Mouse (Mus musculus) adipocyte (in vitro differentiated cells): Measurements from ENCODE around the gene 1700056E22Rik.

ENCODE experiments used
- DNase-seq: peaks from one replicate; pipeline ENCODE4 v3.0.0-alpha.2; 2016; ENCODE audit warnings: low spot score

1700056E22Rik gene

GRCm38 (mm10) chr1:184034011-184034557 lies at the start of gene 1700056E22Rik:
1700056E22Rik (minus strand) TSS chr1:184034301.
- DNase-seq = peak; percentile 100

GRCm38 (mm10) chr1:184083166-184083565 lies 49.1 kb upstream of the 1700056E22Rik start:
- no peak for DNase-seq

- peak; percentile 40 for DNase-seq
These were observed 48.6 kb upstream of the 1700056E22Rik start for GRCm38 (mm10) chr1:184082661-184083060.

GRCm38 (mm10) chr1:184079304-184079703 lies 45.2 kb upstream of the 1700056E22Rik start:
- DNase-seq = no peak

GRCm38 (mm10) chr1:184076756-184077155 lies 42.7 kb upstream of the 1700056E22Rik start:
- DNase-seq = peak; percentile 81

GRCm38 (mm10) chr1:184076065-184076464 lies 42.0 kb upstream of the 1700056E22Rik start:
- no peak for DNase-seq

GRCm38 (mm10) chr1:184068971-184069370 lies 34.9 kb upstream of the 1700056E22Rik start:
- DNase-seq = no peak

GRCm38 (mm10) chr1:184067704-184068558 lies 33.8 kb upstream of the 1700056E22Rik start:
- DNase-seq = no peak

GRCm38 (mm10) chr1:184066460-184067287 lies 32.6 kb upstream of the 1700056E22Rik start:
- no peak for DNase-seq

- DNase-seq = no peak
These were observed 31.7 kb upstream of the 1700056E22Rik start for GRCm38 (mm10) chr1:184065589-184066361.

- DNase-seq = no peak
These were observed 30.2 kb upstream of the 1700056E22Rik start for GRCm38 (mm10) chr1:184064306-184064705.

GRCm38 (mm10) chr1:184061901-184062300 lies 27.8 kb upstream of the 1700056E22Rik start:
- no peak for DNase-seq

- DNase-seq = no peak
These were observed 27.0 kb upstream of the 1700056E22Rik start for GRCm38 (mm10) chr1:184060828-184061734.

- no peak for DNase-seq
These were observed 26.3 kb upstream of the 1700056E22Rik start for GRCm38 (mm10) chr1:184060381-184060780.

GRCm38 (mm10) chr1:184059814-184060213 lies 25.7 kb upstream of the 1700056E22Rik start:
- DNase-seq = no peak

- no peak for DNase-seq
These were observed 24.1 kb upstream of the 1700056E22Rik start for GRCm38 (mm10) chr1:184058206-184058605.

- DNase-seq = no peak
These were observed 20.1 kb upstream of the 1700056E22Rik start for GRCm38 (mm10) chr1:184054176-184054575.

- no peak for DNase-seq
These were observed 19.6 kb upstream of the 1700056E22Rik start for GRCm38 (mm10) chr1:184053711-184054110.

- DNase-seq = no peak
These were observed 19.0 kb upstream of the 1700056E22Rik start for GRCm38 (mm10) chr1:184053141-184053540.

GRCm38 (mm10) chr1:184052331-184052730 lies 18.2 kb upstream of the 1700056E22Rik start:
- DNase-seq = no peak

GRCm38 (mm10) chr1:184051824-184052223 lies 17.7 kb upstream of the 1700056E22Rik start:
- DNase-seq = peak; percentile 45
